27 mouse cellular contexts compared by ENCODE assay signal in genomic region chr6:55470691-55471090, GRCm38 (mm10). TPM values are rescaled to one million over a fixed set of nuclear protein-coding genes. Genes with fewer than 3 reads are reported as not detected.
A peak's percentile ranks its signal among the peaks of the same experiment; 100 is the strongest.
DNase-seq lines count a peak whose midpoint lies in the region.
"Had no signal": no experiment of that assay in that cellular context is flagged by ENCODE, and none has a peak within 500 bp of the region (broad histone marks: within the 10 kb centered on the region; RNA-seq: fewer than 3 reads in every experiment).

No protein-coding gene starts in this region.

- DNase-seq in heart, adult 18-20 months: peak; percentile 43 to 72
- no peak for DNase-seq in heart, postnatal 25 days (ENCODE audit: low spot score)
- peak; percentile 24 for DNase-seq in testis, postnatal 14 days (ENCODE audit: low spot score)
- DNase-seq in testis, postnatal 10 days (ENCODE audit: low spot score): no peak
- peak; percentile 57 for DNase-seq in adrenal gland, postnatal 25 days
- no peak for DNase-seq in natural killer cell, adult 2 months (ENCODE audit: low spot score in 2 of 2)
- no peak for DNase-seq in embryonic facial prominence, embryonic 10.5 days (ENCODE audit: low spot score)
- DNase-seq in c-Kit-positive CD71-positive TER-119-positive erythroid progenitor cells, embryonic 14.5 days (ENCODE audit: low spot score): no peak
- DNase-seq: cerebellum, adult 8-10 months; embryo, embryonic 11 days; kidney, adult 9 months; kidney, postnatal 14 days; liver, postnatal 0 days; lung, postnatal 36 days; right cerebral cortex, postnatal 25 days; thymus, adult 18-20 months; thymus, postnatal 25 days had no signal

- no peak overlapping the region for H3K4me3 ChIP-seq in embryonic facial prominence, embryonic 10.5 days
- H3K4me3 ChIP-seq: embryonic facial prominence, embryonic 13.5 days; forebrain, embryonic 10.5 days; forebrain, embryonic 15.5 days; heart, embryonic 15.5 days; limb, embryonic 13.5 days; megakaryocyte, embryonic 14.5 days; midbrain, embryonic 12.5 days; myocyte; stomach, embryonic 15.5 days had no signal

- H3K27me3 ChIP-seq in embryonic facial prominence, embryonic 10.5 days (replicated peaks; ENCODE audit: low read depth, poor library complexity, severe bottlenecking): no peaks in the 10 kb centered on the region
- H3K27me3 ChIP-seq: embryonic facial prominence, embryonic 13.5 days; forebrain, embryonic 15.5 days; midbrain, embryonic 12.5 days; stomach, embryonic 15.5 days had no signal

- peaks cover 10% of the 10 kb centered on the region for H3K4me1 ChIP-seq in embryonic facial prominence, embryonic 10.5 days
- H3K4me1 ChIP-seq: embryonic facial prominence, embryonic 13.5 days; heart, embryonic 15.5 days; limb, embryonic 13.5 days; stomach, embryonic 15.5 days had no signal

- H3K9me3 ChIP-seq in embryonic facial prominence, embryonic 10.5 days: no peaks in the 10 kb centered on the region
- H3K9me3 ChIP-seq: embryonic facial prominence, embryonic 13.5 days; forebrain, embryonic 10.5 days; forebrain, embryonic 15.5 days; heart, embryonic 15.5 days; limb, embryonic 13.5 days; megakaryocyte, embryonic 14.5 days; midbrain, embryonic 12.5 days; stomach, embryonic 15.5 days had no signal

- 88% methylated on average over 5 of the region's 5 CpGs for WGBS in embryonic facial prominence, embryonic 10.5 days

- no peaks in the 10 kb centered on the region for H3K36me3 ChIP-seq in embryonic facial prominence, embryonic 10.5 days (replicated peaks)
- H3K36me3 ChIP-seq: embryonic facial prominence, embryonic 13.5 days; forebrain, embryonic 10.5 days; heart, embryonic 15.5 days; limb, embryonic 13.5 days; stomach, embryonic 15.5 days had no signal

- intact Hi-C loops in heart, postnatal 25 days (cut with DNase I): no loop called here

- H3K27ac ChIP-seq in embryonic facial prominence, embryonic 10.5 days (replicated peaks): no peak overlapping the region
- H3K27ac ChIP-seq: embryonic facial prominence, embryonic 13.5 days; forebrain, embryonic 10.5 days; forebrain, embryonic 15.5 days; heart, embryonic 15.5 days; hindbrain, embryonic 14.5 days; limb, embryonic 13.5 days; midbrain, embryonic 12.5 days; stomach, embryonic 15.5 days had no signal

RNA-seq across cellular contexts. Expression of gene Adcyap1r1, which starts 18.9 kb away (rescaled TPM):
- total RNA-seq in heart, adult 18-20 months (2021): 1 to 10 TPM; 4.9 to 6.1 TPM
- 1 to 10 TPM; 5.1 to 5.4 TPM for total RNA-seq in heart, postnatal 25 days (2021)
- 28.9 and 37.9 TPM in 2 replicates for total RNA-seq in adrenal gland, postnatal 25 days (2021)
- polyA plus RNA-seq in embryonic facial prominence, embryonic 10.5 days (2016; fragmentation: Nextera tagmentation; extraction: Ambion mirVana): 4.4 and 9.7 TPM in 2 replicates
- polyA plus RNA-seq: liver, postnatal 0 days; myocyte had no signal

Comparison
In these comparisons a context has a peak if more than half of its experiments do, and no peak if none do; other contexts are left out.
1. DNase-seq: peak in heart, adult 18-20 months (2 of 2), testis, postnatal 14 days (single experiment) and adrenal gland, postnatal 25 days (single experiment); none in heart, postnatal 25 days (single experiment), testis, postnatal 10 days (single experiment), natural killer cell, adult 2 months (0 of 2), embryonic facial prominence, embryonic 10.5 days (single experiment) and c-Kit-positive CD71-positive TER-119-positive erythroid progenitor cells, embryonic 14.5 days (single experiment).